Mouse (Mus musculus) neural tube, embryonic 10.5 days (tissue): ENCODE measurements around the gene Olfr1462.

Experiments used
- DNase-seq: peaks from one replicate; pipeline ENCODE4 v3.0.0-alpha.2; 2017; ENCODE audit warnings: low spot score; ENCODE audit errors: extremely low spot score

Olfr1462 gene

GRCm38 (mm10) chr19:13185434-13185833 is at the start of gene Olfr1462:
Olfr1462 (plus strand) TSS chr19:13185734.
- no peak for DNase-seq

- DNase-seq, result no peak
Measured at GRCm38 (mm10) chr19:13149449-13149848, 36.1 kb upstream of the Olfr1462 start, which contains the start of gene Olfr1459. Olfr1459 (minus strand) TSS chr19:13149549.

- DNase-seq, result no peak
Measured at GRCm38 (mm10) chr19:13162700-13163099, 22.8 kb upstream of the Olfr1462 start, which contains the start of gene Olfr1461. Olfr1461 (plus strand) TSS chr19:13163000.

DNA sequence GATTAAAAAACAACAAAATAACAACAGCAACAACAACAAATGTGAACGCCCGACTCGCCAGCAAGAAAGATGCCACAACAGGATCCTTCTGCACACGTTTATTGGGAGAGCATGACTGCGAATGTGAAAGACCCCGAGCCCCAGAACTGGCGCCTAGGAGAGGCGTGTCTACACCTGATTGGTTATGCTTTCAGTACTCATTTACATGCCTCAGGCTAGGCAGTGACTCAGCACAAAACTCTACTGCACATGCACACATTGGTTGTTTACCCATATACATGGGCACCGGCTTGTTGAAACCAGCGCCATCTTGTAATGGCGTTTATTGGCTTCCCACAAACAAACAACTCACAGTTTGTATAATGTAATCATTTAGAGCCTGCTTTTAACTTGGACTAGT is 36.1 kb downstream of the Olfr1462 start:
- no peak for DNase-seq

DNA sequence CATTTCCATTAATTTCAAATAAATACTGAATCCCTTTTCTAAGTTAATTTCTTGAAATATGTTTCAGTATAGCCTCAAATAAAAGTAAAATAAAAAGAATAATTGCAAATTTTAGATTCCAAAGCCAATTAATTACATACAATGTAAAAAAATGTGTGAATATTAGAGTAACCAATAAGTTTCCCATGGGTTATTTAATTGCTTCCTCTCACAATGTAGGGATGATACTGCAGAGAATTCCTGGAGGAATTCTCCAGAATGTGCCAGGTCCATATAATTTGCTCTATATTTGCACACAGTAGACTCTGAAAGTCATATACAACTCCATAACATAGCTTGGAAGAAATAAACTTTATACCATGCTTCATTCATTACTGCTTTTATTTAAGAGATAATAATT is 45.5 kb downstream of the Olfr1462 start, which contains the start of gene Olfr1463:
Gene Olfr1463, plus strand, starts transcription at position 301 of the 400 bp plus-strand sequence.
- DNase-seq, result no peak
